Mouse (Mus musculus): ENCODE results near the gene Psma3. TPM values are rescaled to one million over a fixed set of nuclear protein-coding genes. Genes with fewer than 3 reads are reported as not detected.
A peak's percentile ranks its signal among the peaks of the same experiment; 100 is the strongest.
"Not testable (repeated sequence)": the region's sequence is repeated elsewhere in the genome, so short reads cannot be mapped to it uniquely, and the experiment has no call there.

The Psma3 gene
- polyA plus RNA-seq, 1 experiment from 2014 or later, result 654 TPM

- Histone ChIP-seq H3K4me3 (ENCODE audit: low read depth, low read length) (peak overlapping the region; percentile 97), H3K27me3 (ENCODE audit: control insufficient read depth, insufficient read depth, low read length) (no peaks in the 10 kb centered on the region), H3K9ac (ENCODE audit: low read length) (peak overlapping the region; percentile 76), H3K36me3 (ENCODE audit: control insufficient read depth, insufficient read depth, low read length) (peaks cover 3% of the 10 kb centered on the region; the same call in 1 of the 2 replicates), H3K27ac (ENCODE audit: low read depth, low read length) (peak overlapping the region; percentile 90), H3K4me1 (ENCODE audit: control insufficient read depth, insufficient read depth, low read length) (peaks cover 15% of the 10 kb centered on the region), H3K9me3 (ENCODE audit: control insufficient read depth, low read length) (no peaks in the 10 kb centered on the region), H3K4me2 (peak overlapping the region; percentile 81)
- no peak; the same call in 1 of the 2 replicates for ATAC-seq (ENCODE audit: low FRiP score)
- WGBS, result 1% methylated on average over 31 of the region's 32 CpGs
- peak; percentile 88 for DNase-seq (ENCODE audit: low spot score, missing footprints)
These were observed 40.5 kb downstream of the Psma3 start for GRCm38 (mm10) chr12:71014845-71015362.

DNA sequence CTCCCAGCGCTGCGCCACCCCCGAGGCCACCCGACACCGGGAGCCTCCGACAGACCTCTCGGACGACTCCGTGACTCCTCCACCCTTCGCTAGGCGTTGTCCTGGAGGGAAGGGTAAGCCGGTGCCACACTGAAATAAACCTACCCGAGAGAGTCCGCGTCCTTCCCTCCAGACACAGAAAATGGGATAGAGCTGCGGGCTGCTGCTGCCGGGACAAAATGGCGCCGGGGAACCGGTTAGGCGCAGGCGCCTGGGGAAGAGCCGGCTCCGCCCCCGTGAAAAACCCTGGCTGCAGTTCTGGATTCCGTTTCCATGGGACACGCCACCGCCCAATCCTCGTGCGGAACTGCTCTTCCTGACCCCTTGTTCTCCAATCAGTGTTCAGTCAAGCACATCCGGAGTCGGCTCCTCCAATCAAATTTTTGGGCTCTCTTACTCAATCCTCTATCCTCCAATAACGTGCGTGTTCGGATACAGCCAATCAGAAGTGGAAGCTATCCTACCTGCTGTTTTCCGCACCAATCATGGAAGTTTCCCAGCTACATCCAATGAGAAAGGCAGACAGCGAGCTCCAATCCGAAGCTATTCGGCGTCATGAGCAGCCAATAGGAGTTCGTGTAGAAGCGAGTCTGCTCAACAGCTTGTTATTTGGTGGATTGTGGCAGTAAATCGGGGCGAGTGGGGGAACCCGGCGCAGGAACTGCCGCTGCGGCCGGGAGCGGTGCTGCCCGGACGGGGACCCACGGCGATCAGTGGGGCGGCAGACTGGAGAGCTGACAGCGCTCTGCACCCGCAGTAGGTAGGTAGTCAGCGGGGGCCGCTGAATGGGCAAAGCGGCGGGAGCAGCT, 41.2 kb downstream of the Psma3 start, which contains the start of gene Arid4a:
Arid4a (plus strand) TSS at position 628 of the 848 bp plus-strand sequence.
- peak within 1 kb of the TSS; percentile 90 for H3K27ac ChIP-seq (ENCODE audit: low read depth, low read length)
- peak within 1 kb of the TSS; percentile 97 for H3K4me3 ChIP-seq (ENCODE audit: low read depth, low read length)
- H3K9ac ChIP-seq (ENCODE audit: low read length), result peak within 1 kb of the TSS; percentile 90
- DNase-seq (ENCODE audit: low spot score, missing footprints) (peak; percentile 99), ATAC-seq (ENCODE audit: low FRiP score) (peak; percentile 98)
- H3K36me3 ChIP-seq (ENCODE audit: control insufficient read depth, insufficient read depth, low read length), result peaks cover 2% of the 10 kb centered on the region; the same call in 1 of the 2 replicates
- H3K4me2 ChIP-seq, result peak within 1 kb of the TSS; percentile 81
- no peaks in the 10 kb centered on the region for H3K27me3 ChIP-seq (ENCODE audit: control insufficient read depth, insufficient read depth, low read length)
- H3K9me3 ChIP-seq (ENCODE audit: control insufficient read depth, low read length), result no peaks in the 10 kb centered on the region
- H3K4me1 ChIP-seq (ENCODE audit: control insufficient read depth, insufficient read depth, low read length), result peaks cover 15% of the 10 kb centered on the region
- WGBS, result 0% methylated on average over 61 of the region's 61 CpGs

- WGBS, result 0% methylated on average over 25 of the region's 33 CpGs
- Histone ChIP-seq H3K4me1 (ENCODE audit: control insufficient read depth, insufficient read depth, low read length) (peaks cover 15% of the 10 kb centered on the region), H3K4me3 (ENCODE audit: low read depth, low read length) (peak overlapping the region; percentile 97), H3K27ac (ENCODE audit: low read depth, low read length) (peak overlapping the region; percentile 89), H3K9ac (ENCODE audit: low read length) (peak overlapping the region; percentile 90), H3K4me2 (peak overlapping the region; percentile 67), H3K9me3 (ENCODE audit: control insufficient read depth, low read length) (no peaks in the 10 kb centered on the region), H3K36me3 (ENCODE audit: control insufficient read depth, insufficient read depth, low read length) (peaks cover 2% of the 10 kb centered on the region; the same call in 1 of the 2 replicates), H3K27me3 (ENCODE audit: control insufficient read depth, insufficient read depth, low read length) (no peaks in the 10 kb centered on the region)
- ATAC-seq (ENCODE audit: low FRiP score) (no peak), DNase-seq (ENCODE audit: low spot score, missing footprints) (no peak)
These were observed 41.7 kb downstream of the Psma3 start for GRCm38 (mm10) chr12:71016211-71016502.

DNA sequence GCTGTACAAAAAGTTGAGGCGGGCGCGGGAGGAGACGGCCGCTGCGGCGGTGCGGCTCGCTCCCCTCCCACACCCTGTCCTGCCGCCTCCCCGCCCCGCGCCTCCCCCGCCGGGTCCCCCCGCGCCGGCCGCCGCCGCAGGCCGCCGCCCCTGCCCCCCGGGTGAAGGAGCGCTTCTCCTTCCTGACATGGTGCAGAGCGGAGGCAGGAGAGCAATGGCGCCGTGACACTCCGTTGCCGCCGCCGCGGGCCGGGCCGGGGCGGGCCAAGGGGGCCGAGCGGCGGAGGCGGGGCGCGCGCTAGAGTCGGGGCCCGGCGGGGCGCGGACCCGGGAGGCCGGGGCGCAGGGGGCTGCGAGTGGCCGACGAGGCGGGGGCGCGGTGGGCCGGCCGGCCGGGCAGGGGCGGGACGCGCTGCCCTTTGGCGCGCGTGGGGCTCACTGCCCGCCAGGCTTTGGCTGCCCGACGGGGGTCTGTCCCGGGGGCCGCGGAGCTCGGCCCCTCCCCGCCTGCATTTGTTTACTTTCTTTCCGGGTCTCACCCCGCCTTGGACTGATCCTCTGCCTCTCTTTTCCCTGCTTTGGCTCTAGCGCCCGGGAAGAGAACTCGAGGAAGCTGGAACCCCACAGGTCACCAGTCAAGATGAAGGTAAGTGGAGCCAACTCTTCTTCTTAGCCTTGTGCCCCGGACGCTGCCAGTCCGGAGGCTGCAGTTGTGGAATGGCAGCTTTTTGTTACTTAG, 42.3 kb downstream of the Psma3 start:
- Histone ChIP-seq H3K4me1 (ENCODE audit: control insufficient read depth, insufficient read depth, low read length) (peaks cover 15% of the 10 kb centered on the region), H3K27ac (ENCODE audit: low read depth, low read length) (peak overlapping the region; percentile 89), H3K36me3 (ENCODE audit: control insufficient read depth, insufficient read depth, low read length) (peaks cover 2% of the 10 kb centered on the region; the same call in 1 of the 2 replicates), H3K4me3 (ENCODE audit: low read depth, low read length) (peak overlapping the region; percentile 97), H3K4me2 (peak overlapping the region; percentile 67), H3K9ac (ENCODE audit: low read length) (peak overlapping the region; percentile 90), H3K27me3 (ENCODE audit: control insufficient read depth, insufficient read depth, low read length) (no peaks in the 10 kb centered on the region), H3K9me3 (ENCODE audit: control insufficient read depth, low read length) (no peaks in the 10 kb centered on the region)
- DNase-seq (ENCODE audit: low spot score, missing footprints) (peak; percentile 88), ATAC-seq (ENCODE audit: low FRiP score) (peak; percentile 23)
- WGBS, result under 1% methylated on average over 44 of the region's 82 CpGs

DNA sequence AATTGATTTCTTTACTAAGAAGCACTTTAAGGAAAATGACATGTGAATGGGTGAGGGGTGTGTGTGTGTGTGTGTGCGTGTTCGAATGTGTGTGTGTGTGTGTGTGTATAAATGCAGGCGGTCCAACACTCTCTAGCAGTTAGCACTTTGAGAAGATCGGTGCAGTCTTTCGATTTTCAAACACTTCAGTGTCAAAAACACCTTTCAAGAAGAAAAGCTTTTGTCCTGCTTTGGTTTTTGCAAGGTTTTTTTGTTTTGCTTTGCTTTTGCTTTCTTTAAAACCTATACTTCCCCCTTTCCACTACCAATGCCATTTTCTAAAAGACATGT, 42.8 kb downstream of the Psma3 start:
- peak overlapping the region; percentile 97 for H3K4me3 ChIP-seq (ENCODE audit: low read depth, low read length)
- no peaks in the 10 kb centered on the region for H3K9me3 ChIP-seq (ENCODE audit: control insufficient read depth, low read length)
- no peak for DNase-seq (ENCODE audit: low spot score, missing footprints)
- no peaks in the 10 kb centered on the region for H3K27me3 ChIP-seq (ENCODE audit: control insufficient read depth, insufficient read depth, low read length)
- H3K4me2 ChIP-seq, result peak overlapping the region; percentile 67
- H3K9ac ChIP-seq (ENCODE audit: low read length), result peak overlapping the region; percentile 90
- ATAC-seq (ENCODE audit: low FRiP score), result no peak
- WGBS, result 20% methylated on average over 5 of the region's 5 CpGs
- H3K4me1 ChIP-seq (ENCODE audit: control insufficient read depth, insufficient read depth, low read length), result peaks cover 15% of the 10 kb centered on the region
- H3K27ac ChIP-seq (ENCODE audit: low read depth, low read length), result peak overlapping the region; percentile 89
- peaks cover 2% of the 10 kb centered on the region; the same call in 1 of the 2 replicates for H3K36me3 ChIP-seq (ENCODE audit: control insufficient read depth, insufficient read depth, low read length)

- no peaks in the 10 kb centered on the region for H3K27me3 ChIP-seq (ENCODE audit: control insufficient read depth, insufficient read depth, low read length)
- no peaks in the 10 kb centered on the region for H3K9me3 ChIP-seq (ENCODE audit: control insufficient read depth, low read length)
- 88% methylated on average over 10 of the region's 10 CpGs for WGBS
- DNase-seq (ENCODE audit: low spot score, missing footprints) (no peak), ATAC-seq (ENCODE audit: low FRiP score) (no peak)
- H3K36me3 ChIP-seq (ENCODE audit: control insufficient read depth, insufficient read depth, low read length), result peaks cover 2% of the 10 kb centered on the region; the same call in 1 of the 2 replicates
- H3K9ac ChIP-seq (ENCODE audit: low read length), result no peak overlapping the region
- H3K4me3 ChIP-seq (ENCODE audit: low read depth, low read length), result no peak overlapping the region
- H3K4me2 ChIP-seq, result no peak overlapping the region
- H3K27ac ChIP-seq (ENCODE audit: low read depth, low read length), result no peak overlapping the region
- H3K4me1 ChIP-seq (ENCODE audit: control insufficient read depth, insufficient read depth, low read length), result peaks cover 15% of the 10 kb centered on the region
These were observed 43.4 kb downstream of the Psma3 start for GRCm38 (mm10) chr12:71017827-71018226.

GRCm38 (mm10) chr12:71019211-71019610, 44.8 kb downstream of the Psma3 start:
- DNase-seq (ENCODE audit: low spot score, missing footprints), result no peak
- H3K27ac ChIP-seq (ENCODE audit: low read depth, low read length), result no peak overlapping the region
- no peaks in the 10 kb centered on the region for H3K9me3 ChIP-seq (ENCODE audit: control insufficient read depth, low read length)
- WGBS, result 92% methylated on average over 8 of the region's 8 CpGs
- no peaks in the 10 kb centered on the region for H3K27me3 ChIP-seq (ENCODE audit: control insufficient read depth, insufficient read depth, low read length)
- ATAC-seq (ENCODE audit: low FRiP score), result no peak
- no peak overlapping the region for H3K4me3 ChIP-seq (ENCODE audit: low read depth, low read length)
- peaks cover 2% of the 10 kb centered on the region; the same call in 1 of the 2 replicates for H3K36me3 ChIP-seq (ENCODE audit: control insufficient read depth, insufficient read depth, low read length)
- H3K4me2 ChIP-seq, result no peak overlapping the region
- no peak overlapping the region for H3K9ac ChIP-seq (ENCODE audit: low read length)
- peaks cover 11% of the 10 kb centered on the region for H3K4me1 ChIP-seq (ENCODE audit: control insufficient read depth, insufficient read depth, low read length)

DNA sequence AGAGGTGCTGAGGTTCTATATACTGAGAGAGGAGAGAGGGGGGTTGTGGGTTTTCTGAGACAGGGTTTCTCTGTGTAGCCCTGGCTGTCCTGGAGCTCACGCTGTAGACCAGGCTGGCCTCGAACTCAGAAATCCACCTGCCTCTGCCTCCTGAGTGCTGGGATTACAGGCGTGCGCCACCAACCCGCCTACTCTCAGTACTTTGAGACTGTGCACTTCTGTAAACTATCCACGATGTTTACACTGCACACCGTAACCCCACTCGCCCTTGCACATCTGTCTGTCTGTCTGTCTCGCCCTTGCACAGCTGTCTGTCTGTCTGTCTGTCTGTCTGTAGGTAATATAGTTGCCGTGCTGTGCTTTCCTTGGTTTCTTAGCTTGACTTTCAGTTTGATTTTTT, 50.0 kb downstream of the Psma3 start:
- peaks cover 7% of the 10 kb centered on the region; the same call in 1 of the 2 replicates for H3K36me3 ChIP-seq (ENCODE audit: control insufficient read depth, insufficient read depth, low read length)
- H3K4me1 ChIP-seq (ENCODE audit: control insufficient read depth, insufficient read depth, low read length), result no peaks in the 10 kb centered on the region

DNA sequence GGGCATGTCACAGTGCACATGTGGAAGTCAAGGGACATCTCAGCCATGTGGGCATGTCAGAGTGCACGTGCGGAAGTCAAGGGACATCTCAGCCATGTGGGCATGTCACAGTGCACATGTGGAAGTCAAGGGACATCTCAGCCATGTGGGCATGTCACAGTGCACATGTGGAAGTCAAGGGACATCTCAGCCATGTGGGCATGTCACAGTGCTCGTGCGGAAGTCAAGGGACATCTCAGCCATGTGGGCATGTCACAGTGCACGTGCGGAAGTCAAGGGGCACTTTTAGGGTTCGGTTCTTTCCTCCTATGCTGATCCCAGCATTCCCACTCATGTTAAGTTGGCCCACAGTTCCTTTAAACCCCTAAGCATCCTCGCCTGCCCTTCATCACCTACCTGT, 53.8 kb downstream of the Psma3 start:
- not testable (repeated sequence) for H3K27ac ChIP-seq (ENCODE audit: low read depth, low read length); ATAC-seq (ENCODE audit: low FRiP score); H3K4me2 ChIP-seq; DNase-seq (ENCODE audit: low spot score, missing footprints); H3K9me3 ChIP-seq (ENCODE audit: control insufficient read depth, low read length); H3K27me3 ChIP-seq (ENCODE audit: control insufficient read depth, insufficient read depth, low read length); H3K9ac ChIP-seq (ENCODE audit: low read length); H3K4me1 ChIP-seq (ENCODE audit: control insufficient read depth, insufficient read depth, low read length); H3K36me3 ChIP-seq (ENCODE audit: control insufficient read depth, insufficient read depth, low read length); H3K4me3 ChIP-seq (ENCODE audit: low read depth, low read length)
- 88% methylated on average over 8 of the region's 8 CpGs for WGBS

More for the DNA sequence above, 50.0 kb downstream of the Psma3 start:
- Histone ChIP-seq H3K9ac (ENCODE audit: low read length) (no peak overlapping the region), H3K9me3 (ENCODE audit: control insufficient read depth, low read length) (no peaks in the 10 kb centered on the region), H3K27me3 (ENCODE audit: control insufficient read depth, insufficient read depth, low read length) (no peaks in the 10 kb centered on the region), H3K27ac (ENCODE audit: low read depth, low read length) (no peak overlapping the region), H3K4me3 (ENCODE audit: low read depth, low read length) (no peak overlapping the region), H3K4me2 (no peak overlapping the region)
- DNase-seq (ENCODE audit: low spot score, missing footprints), result peak; percentile 69
- ATAC-seq (ENCODE audit: low FRiP score), result no peak
- WGBS, result 93% methylated on average over 10 of the region's 10 CpGs
